Mouse (Mus musculus): ENCODE data around the gene Eipr1. TPM values are rescaled to one million over a fixed set of nuclear protein-coding genes. Genes with fewer than 3 reads are reported as not detected.
A peak's percentile ranks its signal among the peaks of the same experiment; 100 is the strongest.
"Not testable (repeated sequence)": the region's sequence is repeated elsewhere in the genome, so short reads cannot be mapped to it uniquely, and the experiment has no call there.

Gene Eipr1
- polyA plus RNA-seq, 1 experiment from 2014 or later, result 44.5 TPM

DNA sequence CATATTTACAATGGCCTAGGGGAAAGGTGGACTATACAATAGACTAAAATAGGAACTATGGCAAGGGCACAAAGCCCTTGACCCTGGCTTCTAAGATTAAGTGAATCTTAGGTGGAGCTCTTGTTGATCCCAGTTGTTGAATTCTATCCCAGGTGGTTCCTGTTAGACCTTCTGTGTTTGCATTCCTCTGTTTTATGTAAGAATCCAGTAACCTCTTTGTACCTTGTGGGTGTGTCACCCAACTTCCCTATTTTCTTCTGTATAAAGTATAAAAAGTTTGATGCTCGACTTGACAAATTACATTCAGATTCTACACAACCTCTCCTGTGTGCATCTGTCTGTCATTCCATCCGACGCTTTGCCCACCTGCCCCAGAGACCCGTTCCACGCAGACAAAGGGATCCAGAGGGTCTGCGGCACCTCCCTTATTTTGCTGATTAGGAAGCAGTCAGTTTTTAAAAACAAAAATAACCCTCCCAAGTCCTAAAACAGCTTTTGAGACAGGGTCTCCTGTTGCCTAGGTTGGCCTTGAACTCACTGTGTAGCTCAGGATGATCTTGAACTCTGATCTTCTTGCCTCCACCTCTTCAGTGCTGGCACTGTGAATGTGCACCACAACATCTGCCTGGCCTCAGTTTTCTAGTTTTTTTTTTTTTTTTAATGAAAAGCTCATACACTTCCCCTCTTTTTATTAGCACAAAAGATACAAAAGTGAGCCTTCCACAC is 17.9 kb upstream of the Eipr1 start:
- 96% methylated on average over 6 of the region's 6 CpGs for WGBS
- DNase-seq (ENCODE audit: low spot score); H3K27me3 ChIP-seq (replicated peaks; ENCODE audit: low read depth, poor library complexity, severe bottlenecking); H3K9me3 ChIP-seq; H3K4me3 ChIP-seq; H3K4me1 ChIP-seq; H3K27ac ChIP-seq (replicated peaks): not testable (repeated sequence)
- peaks cover 78% of the 10 kb centered on the region for H3K36me3 ChIP-seq (replicated peaks)

DNA sequence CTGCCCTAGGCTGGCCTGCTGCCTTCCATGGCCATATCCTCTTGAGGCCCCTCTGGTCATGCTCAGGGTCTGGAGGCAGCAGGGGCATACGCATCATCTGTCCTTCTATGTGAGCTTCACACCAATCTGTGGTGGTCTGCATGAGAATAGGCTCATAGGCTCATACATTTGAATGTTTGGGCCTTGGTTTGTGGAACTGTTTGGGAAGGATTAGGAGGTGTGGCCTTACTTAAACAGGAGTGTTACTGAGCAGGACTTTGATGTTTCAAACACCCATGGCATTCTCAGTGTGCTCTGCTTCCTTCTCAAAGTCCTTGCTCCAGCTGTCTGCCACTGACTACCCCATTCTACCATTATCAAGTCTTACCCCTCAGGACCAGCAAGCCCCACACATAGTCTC is 17.3 kb upstream of the Eipr1 start:
- Histone ChIP-seq H3K4me1 (no peaks in the 10 kb centered on the region), H3K4me3 (no peak overlapping the region), H3K36me3 (replicated peaks) (peaks cover 72% of the 10 kb centered on the region), H3K27me3 (replicated peaks; ENCODE audit: low read depth, poor library complexity, severe bottlenecking) (no peaks in the 10 kb centered on the region), H3K27ac (replicated peaks) (no peak overlapping the region), H3K9me3 (no peaks in the 10 kb centered on the region; the same call in 1 of the 2 replicates)
- WGBS, result 93% methylated on average over 1 of the region's 1 CpGs
- no peak for DNase-seq (ENCODE audit: low spot score)

DNA sequence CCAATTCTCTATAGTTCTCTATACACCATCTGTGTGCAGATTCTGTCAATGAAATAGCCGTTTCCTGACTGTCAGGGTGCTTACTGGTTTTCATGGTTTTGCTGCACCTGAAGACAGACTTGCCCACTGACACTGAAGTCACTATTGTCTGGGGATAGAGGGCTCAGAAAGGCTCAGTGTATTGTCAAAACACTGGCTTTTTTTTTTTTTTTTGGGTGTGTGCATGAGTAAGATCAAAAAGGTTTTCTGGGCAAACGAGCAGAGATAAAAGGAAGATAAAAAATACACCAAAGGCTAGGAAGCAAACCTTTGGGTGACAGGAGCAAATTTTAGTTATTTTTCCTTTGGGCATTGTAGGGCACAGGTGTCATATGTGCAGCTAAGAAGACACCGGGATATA is 16.3 kb upstream of the Eipr1 start:
- H3K9me3 ChIP-seq, result no peaks in the 10 kb centered on the region; the same call in 1 of the 2 replicates
- WGBS, result 91% methylated on average over 3 of the region's 3 CpGs
- no peak overlapping the region for H3K27ac ChIP-seq (replicated peaks)
- DNase-seq (ENCODE audit: low spot score), result no peak
- H3K4me3 ChIP-seq, result no peak overlapping the region
- H3K36me3 ChIP-seq (replicated peaks), result peaks cover 65% of the 10 kb centered on the region
- H3K4me1 ChIP-seq, result no peaks in the 10 kb centered on the region
- no peaks in the 10 kb centered on the region for H3K27me3 ChIP-seq (replicated peaks; ENCODE audit: low read depth, poor library complexity, severe bottlenecking)

DNA sequence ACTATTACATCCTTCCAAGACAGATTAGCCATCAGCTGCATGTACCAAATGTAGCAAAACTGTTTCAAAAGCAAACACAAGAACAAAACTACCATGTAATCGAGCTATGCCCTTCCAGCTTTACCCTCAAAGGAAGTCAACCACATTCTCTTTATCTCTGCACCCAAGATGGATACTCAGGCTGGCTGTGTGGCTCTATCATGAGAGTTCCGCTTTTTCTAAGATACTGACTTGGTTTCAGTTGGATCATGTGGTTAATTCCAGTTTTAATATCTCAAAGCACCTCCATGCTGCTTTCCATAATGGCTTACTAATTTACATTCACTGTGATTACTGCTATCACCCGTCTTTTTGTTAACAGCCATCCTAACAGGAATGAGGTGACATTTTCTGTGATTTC is 8.3 kb upstream of the Eipr1 start:
- no peak overlapping the region for H3K4me3 ChIP-seq
- H3K27ac ChIP-seq (replicated peaks), result no peak overlapping the region
- H3K27me3 ChIP-seq (replicated peaks; ENCODE audit: low read depth, poor library complexity, severe bottlenecking), result no peaks in the 10 kb centered on the region
- H3K36me3 ChIP-seq (replicated peaks), result peaks cover 58% of the 10 kb centered on the region
- H3K4me1 ChIP-seq, result no peaks in the 10 kb centered on the region
- no peak for DNase-seq (ENCODE audit: low spot score)
- 87% methylated on average over 3 of the region's 3 CpGs for WGBS
- H3K9me3 ChIP-seq, result no peaks in the 10 kb centered on the region

DNA sequence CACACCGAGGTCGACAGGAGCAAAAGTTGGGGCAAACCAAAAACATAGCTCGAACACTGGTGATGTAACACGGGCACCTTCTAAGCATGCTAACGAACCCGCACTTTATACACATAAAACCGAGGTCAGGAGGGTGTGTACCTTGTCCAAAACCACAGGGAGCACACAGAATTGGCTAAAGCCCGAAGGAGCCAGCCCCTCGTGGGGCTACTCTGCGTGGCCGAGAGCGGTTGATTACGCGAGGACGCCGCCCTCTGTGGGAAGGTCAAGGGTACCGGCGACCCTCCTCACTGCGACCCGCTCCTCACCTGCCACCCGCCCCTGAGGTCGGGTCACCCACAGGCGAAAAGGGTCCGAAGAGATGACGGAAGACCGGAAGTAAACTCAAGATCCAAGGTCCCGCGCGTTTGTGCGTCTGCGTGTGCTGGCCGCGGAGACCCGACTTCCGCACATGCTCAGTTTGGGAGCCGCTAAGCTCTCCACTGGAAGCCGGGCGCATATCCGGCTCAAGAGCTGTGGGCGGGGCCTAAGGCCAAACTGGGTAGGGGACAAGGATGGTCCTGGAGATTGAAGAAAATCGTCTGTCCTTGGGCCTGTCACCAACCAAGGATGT is 1.5 kb upstream of the Eipr1 start, which contains the start of gene Trappc12:
Trappc12 (minus strand) TSS at position 452 of the 613 bp plus-strand sequence.
- peak; percentile 92 for DNase-seq (ENCODE audit: low spot score)
- Histone ChIP-seq H3K4me3 (peak within 1 kb of the TSS; percentile 90), H3K4me1 (peaks cover 26% of the 10 kb centered on the region), H3K9me3 (no peaks in the 10 kb centered on the region), H3K36me3 (replicated peaks) (peaks cover 22% of the 10 kb centered on the region), H3K27ac (replicated peaks) (peak within 1 kb of the TSS; percentile 84), H3K27me3 (replicated peaks; ENCODE audit: low read depth, poor library complexity, severe bottlenecking) (no peaks in the 10 kb centered on the region)
- WGBS, result 1% methylated on average over 41 of the region's 41 CpGs

DNA sequence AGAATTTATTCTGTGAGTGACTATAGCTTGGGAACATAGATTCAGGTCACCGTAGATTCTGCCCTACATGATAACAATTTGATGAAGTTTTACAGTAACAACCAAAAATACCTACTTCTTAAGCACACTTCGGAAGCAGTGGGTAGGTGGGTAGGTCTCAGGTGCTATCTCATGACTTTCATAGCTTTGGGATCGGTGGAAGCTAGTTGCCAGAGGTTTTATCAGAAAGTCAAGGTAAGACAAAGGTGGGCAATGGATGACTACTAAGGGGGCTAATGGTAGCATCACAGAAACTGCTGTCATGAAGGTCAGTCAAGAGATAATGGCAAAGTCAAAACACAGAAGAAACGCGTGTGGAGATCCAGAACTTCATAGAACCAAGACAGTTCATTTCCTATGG is 727 bp upstream of the Eipr1 start:
- Histone ChIP-seq H3K27me3 (replicated peaks; ENCODE audit: low read depth, poor library complexity, severe bottlenecking) (no peaks in the 10 kb centered on the region), H3K4me1 (peaks cover 26% of the 10 kb centered on the region), H3K9me3 (no peaks in the 10 kb centered on the region), H3K4me3 (peak overlapping the region; percentile 90; the same call in 1 of the 2 replicates), H3K27ac (replicated peaks) (no peak overlapping the region), H3K36me3 (replicated peaks) (peaks cover 15% of the 10 kb centered on the region)
- WGBS, result 92% methylated on average over 5 of the region's 5 CpGs
- DNase-seq (ENCODE audit: low spot score), result no peak

DNA sequence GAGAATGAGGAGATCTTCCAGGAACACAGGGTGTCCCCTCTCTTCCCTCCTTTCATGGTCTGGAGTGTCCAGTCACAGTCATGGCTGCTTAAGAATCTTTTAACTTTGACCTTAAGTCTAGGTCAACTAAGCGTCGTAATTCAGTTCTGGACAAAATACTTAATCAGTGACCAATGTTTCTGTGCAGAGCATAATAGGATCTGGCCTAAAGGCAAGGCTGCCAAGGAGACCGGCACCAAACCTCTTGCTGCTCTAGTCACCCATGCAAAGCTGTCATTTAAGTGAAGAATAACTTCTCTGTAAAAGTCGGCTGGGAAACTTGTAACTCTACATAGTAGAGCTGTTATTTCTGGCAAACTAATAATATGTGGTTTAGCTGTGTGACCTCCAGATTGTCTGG is 4.4 kb downstream of the Eipr1 start:
- Histone ChIP-seq H3K4me1 (peaks cover 14% of the 10 kb centered on the region), H3K4me3 (no peak overlapping the region), H3K27ac (replicated peaks) (no peak overlapping the region), H3K36me3 (replicated peaks) (no peaks in the 10 kb centered on the region), H3K27me3 (replicated peaks; ENCODE audit: low read depth, poor library complexity, severe bottlenecking) (no peaks in the 10 kb centered on the region), H3K9me3 (no peaks in the 10 kb centered on the region)
- WGBS, result 87% methylated on average over 4 of the region's 4 CpGs
- DNase-seq (ENCODE audit: low spot score), result no peak

DNA sequence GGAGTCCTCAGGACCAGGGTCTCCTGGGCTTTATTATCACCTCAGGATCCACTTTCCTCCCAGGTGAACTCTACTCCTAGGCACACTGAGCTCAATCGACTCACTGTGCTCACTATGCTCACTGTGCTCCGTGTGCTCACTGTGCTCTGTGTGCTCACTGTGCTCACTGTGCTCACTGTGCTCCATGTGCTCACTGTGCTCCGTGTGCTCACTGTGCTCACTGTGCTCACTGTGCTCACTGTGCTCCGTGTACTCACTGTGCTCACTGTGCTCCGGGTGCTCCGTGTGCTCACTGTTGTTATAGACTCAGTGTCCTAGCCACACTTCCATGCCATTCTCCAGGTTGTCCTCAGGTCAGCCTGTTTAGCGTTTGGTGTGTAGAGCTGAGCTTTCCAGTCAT is 18.4 kb downstream of the Eipr1 start:
- no peak overlapping the region for H3K27ac ChIP-seq (replicated peaks)
- no peak for DNase-seq (ENCODE audit: low spot score)
- no peaks in the 10 kb centered on the region for H3K9me3 ChIP-seq
- peaks cover 7% of the 10 kb centered on the region for H3K36me3 ChIP-seq (replicated peaks)
- WGBS, result 94% methylated on average over 7 of the region's 7 CpGs
- H3K4me1 ChIP-seq, result no peaks in the 10 kb centered on the region; the same call in 1 of the 2 replicates
- no peaks in the 10 kb centered on the region for H3K27me3 ChIP-seq (replicated peaks; ENCODE audit: low read depth, poor library complexity, severe bottlenecking)
- no peak overlapping the region for H3K4me3 ChIP-seq

DNA sequence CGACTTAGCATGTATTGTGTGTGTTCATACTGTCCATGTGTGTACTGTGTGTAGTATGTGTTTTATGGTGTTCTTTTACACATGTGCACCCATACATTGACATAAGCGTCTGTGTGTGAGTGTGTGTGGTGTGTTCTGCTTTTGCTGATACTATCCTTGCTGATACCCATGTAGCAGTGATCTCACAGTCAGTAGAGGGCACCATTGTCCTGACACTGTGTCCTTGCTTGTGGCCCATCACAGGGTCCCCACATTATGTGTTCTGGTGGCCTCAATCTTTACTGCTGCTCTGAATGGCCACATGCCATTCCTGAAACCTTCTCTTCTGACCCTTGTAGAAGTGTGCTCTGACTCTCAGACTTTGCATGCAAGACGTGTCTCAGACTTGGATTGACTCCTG is 22.2 kb downstream of the Eipr1 start:
- Histone ChIP-seq H3K9me3 (no peaks in the 10 kb centered on the region), H3K4me1 (no peaks in the 10 kb centered on the region; the same call in 1 of the 2 replicates), H3K27ac (replicated peaks) (no peak overlapping the region), H3K27me3 (replicated peaks; ENCODE audit: low read depth, poor library complexity, severe bottlenecking) (no peaks in the 10 kb centered on the region), H3K4me3 (no peak overlapping the region), H3K36me3 (replicated peaks) (no peaks in the 10 kb centered on the region)
- DNase-seq (ENCODE audit: low spot score), result no peak
- WGBS, result 81% methylated on average over 3 of the region's 3 CpGs

DNA sequence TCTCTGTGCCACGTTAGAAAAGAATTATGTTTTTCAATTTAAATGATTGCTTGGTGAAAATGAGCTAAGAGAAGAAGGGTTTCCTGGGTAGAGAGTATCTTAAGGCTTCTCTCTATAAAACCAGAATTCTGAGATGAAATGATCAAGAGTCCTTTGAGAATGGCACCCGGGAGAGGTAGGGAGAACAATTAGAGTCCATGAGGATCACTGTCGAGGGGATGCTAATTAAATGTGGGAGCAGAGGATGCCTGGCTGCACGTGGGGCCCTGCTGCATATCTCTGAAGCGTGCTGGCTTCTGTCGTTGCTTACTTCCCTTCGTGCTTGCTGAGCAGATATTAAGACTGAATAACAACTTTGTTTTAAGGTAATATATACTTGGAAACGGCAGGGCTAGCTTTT is 23.5 kb downstream of the Eipr1 start:
- 54% methylated on average over 8 of the region's 8 CpGs for WGBS
- no peak for DNase-seq (ENCODE audit: low spot score)
- H3K4me1 ChIP-seq, result peaks cover 1% of the 10 kb centered on the region; the same call in 1 of the 2 replicates
- no peak overlapping the region for H3K27ac ChIP-seq (replicated peaks)
- no peak overlapping the region for H3K4me3 ChIP-seq
- H3K9me3 ChIP-seq, result no peaks in the 10 kb centered on the region
- no peaks in the 10 kb centered on the region for H3K27me3 ChIP-seq (replicated peaks; ENCODE audit: low read depth, poor library complexity, severe bottlenecking)
- no peaks in the 10 kb centered on the region for H3K36me3 ChIP-seq (replicated peaks)

DNA sequence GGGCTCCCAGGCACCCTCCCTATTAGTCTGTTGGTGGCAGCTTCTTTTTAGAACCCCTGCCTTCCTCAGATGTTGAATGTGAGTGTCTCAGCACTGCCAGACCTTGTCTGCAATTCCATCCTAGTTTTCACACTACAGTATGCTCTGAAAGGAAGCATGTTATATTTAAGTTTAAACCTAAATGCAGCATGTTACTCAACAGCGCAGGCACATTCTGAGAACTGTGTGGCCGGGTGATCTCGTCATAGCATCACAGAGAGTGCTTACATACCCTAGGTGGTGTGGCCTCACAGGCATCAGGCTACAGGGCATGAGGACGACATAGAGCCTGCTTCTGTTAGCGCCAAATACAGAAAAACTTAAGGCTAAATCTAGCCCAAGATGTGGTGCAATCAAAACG is 24.0 kb downstream of the Eipr1 start:
- H3K36me3 ChIP-seq (replicated peaks), result no peaks in the 10 kb centered on the region
- DNase-seq (ENCODE audit: low spot score), result no peak
- WGBS, result 86% methylated on average over 6 of the region's 6 CpGs
- no peaks in the 10 kb centered on the region for H3K27me3 ChIP-seq (replicated peaks; ENCODE audit: low read depth, poor library complexity, severe bottlenecking)
- peaks cover 4% of the 10 kb centered on the region; the same call in 1 of the 2 replicates for H3K4me1 ChIP-seq
- H3K27ac ChIP-seq (replicated peaks), result no peak overlapping the region
- no peak overlapping the region for H3K4me3 ChIP-seq
- H3K9me3 ChIP-seq, result no peaks in the 10 kb centered on the region

DNA sequence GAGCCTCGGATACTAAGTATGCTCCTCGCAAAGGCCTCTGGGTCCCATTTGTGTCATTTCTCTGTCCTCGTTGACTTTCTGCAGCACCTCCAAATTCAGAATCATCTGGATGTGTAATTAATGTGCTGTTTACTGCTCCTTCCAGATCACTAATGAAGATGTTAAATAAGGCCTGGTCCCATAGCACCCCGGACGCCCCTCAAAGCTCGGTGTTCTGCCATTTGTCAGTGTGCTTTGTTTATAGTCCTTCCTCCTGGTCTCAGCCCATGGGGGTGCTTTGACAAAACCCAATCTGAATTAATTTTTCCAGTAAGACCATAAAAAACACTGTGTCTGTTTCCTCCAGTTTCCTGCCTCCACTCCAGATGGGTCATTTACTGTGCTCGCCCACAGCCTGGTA is 28.6 kb downstream of the Eipr1 start:
- no peaks in the 10 kb centered on the region for H3K36me3 ChIP-seq (replicated peaks)
- H3K27ac ChIP-seq (replicated peaks), result 0 out of 2 replicates have a peak overlapping the region, but pooled peaks have one; percentile 24
- 90% methylated on average over 7 of the region's 7 CpGs for WGBS
- H3K4me1 ChIP-seq, result peaks cover 30% of the 10 kb centered on the region
- no peak for DNase-seq (ENCODE audit: low spot score)
- H3K4me3 ChIP-seq, result no peak overlapping the region
- no peaks in the 10 kb centered on the region for H3K27me3 ChIP-seq (replicated peaks; ENCODE audit: low read depth, poor library complexity, severe bottlenecking)
- H3K9me3 ChIP-seq, result no peaks in the 10 kb centered on the region

DNA sequence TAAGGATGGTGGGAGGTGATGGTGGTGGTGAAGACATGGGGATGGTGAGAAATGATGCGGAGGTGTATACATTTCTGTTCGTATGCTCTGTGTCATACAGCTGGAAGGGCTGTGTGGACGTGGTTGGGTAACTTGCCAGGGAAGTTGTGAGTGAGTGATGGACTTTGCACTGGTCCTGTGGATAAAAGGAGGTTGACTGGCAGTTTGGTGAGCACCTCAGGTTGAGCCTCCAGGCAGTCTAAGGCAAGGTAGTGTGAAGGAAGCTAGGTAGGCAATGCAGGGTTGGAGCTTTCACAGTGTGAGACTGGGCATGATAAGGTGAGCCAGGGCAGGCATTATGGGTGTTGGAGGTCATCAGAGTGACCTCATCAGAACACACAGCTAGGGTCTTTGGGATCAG is 31.0 kb downstream of the Eipr1 start:
- 96% methylated on average over 3 of the region's 3 CpGs for WGBS
- H3K36me3 ChIP-seq (replicated peaks), result no peaks in the 10 kb centered on the region
- no peaks in the 10 kb centered on the region for H3K27me3 ChIP-seq (replicated peaks; ENCODE audit: low read depth, poor library complexity, severe bottlenecking)
- H3K9me3 ChIP-seq, result no peaks in the 10 kb centered on the region
- no peak overlapping the region for H3K27ac ChIP-seq (replicated peaks)
- no peak for DNase-seq (ENCODE audit: low spot score)
- no peak overlapping the region for H3K4me3 ChIP-seq
- peaks cover 49% of the 10 kb centered on the region for H3K4me1 ChIP-seq
